Mouse (Mus musculus): ENCODE results near the gene Hibch.
A peak's percentile ranks its signal among the peaks of the same experiment; 100 is the strongest.
"Not testable (repeated sequence)": the region's sequence is repeated elsewhere in the genome, so short reads cannot be mapped to it uniquely, and the experiment has no call there.

Hibch gene

DNA sequence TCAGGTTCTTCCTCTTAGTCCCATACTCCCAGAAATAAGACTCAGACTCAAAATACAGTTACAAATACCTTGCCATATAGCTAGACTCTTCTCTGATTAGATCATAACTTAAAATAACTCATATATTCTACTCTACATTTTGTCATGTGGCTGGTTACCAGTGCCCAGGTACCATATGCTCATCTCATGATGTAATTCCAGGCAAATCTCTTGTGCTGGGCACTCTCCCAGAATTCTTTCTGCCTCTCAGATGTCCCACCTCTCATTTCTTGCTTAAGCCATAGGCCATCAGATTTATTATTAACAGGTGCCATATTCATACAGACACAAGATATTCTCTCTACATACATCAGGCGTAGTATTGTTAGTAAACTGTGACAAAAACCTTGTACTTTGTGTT, 23.1 kb downstream of the Hibch start:
- DNase-seq (ENCODE audit: low spot score in 2 of 2): no peak

- no peak for DNase-seq (ENCODE audit: low spot score in 2 of 2)
These were observed 39.5 kb downstream of the Hibch start for GRCm38 (mm10) chr1:52884208-52884607.

- no peak for DNase-seq (ENCODE audit: low spot score in 2 of 2)
These were observed 65.1 kb downstream of the Hibch start for GRCm38 (mm10) chr1:52909783-52910182.

GRCm38 (mm10) chr1:52916655-52917054, 71.9 kb downstream of the Hibch start:
- DNase-seq (ENCODE audit: low spot score in 2 of 2): no peak

DNA sequence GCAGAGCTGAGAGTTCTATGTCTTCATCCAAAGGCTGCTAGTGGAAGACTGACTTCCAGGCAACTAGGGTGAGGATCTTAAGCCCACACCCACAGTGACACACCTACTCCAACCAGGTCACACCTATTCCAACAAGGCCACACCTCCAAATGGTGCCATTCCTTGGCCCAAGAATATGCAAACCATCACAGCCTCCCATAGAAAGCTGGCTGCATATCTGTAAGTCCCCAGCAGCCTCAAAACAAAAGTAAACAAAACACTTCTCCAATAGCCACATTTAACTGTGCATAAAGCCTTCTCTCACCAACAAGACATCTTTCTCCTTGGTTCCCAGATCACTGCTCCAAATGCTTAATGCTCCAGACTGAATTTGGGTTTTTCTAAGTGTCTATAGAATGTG, 74.2 kb downstream of the Hibch start:
- not testable (repeated sequence) for DNase-seq (ENCODE audit: low spot score in 2 of 2)

DNA sequence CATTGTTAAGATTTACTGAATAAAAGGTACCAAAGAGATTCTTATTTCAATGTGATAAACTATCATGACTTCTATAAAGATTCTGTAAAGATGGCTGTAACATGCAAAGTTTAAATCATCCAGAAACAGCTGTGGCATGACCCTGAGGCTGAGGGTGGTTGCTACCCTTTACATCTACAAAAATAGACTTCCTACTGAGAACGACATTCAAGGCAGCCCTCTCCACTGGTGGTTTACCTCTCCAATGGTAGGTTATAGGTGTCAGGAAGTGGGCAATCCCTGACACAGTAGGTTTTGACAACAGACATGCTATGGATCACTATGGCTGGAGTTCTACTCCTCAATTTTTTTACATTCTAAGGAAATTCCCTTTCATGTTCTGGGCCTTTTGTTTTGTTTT, 79.8 kb downstream of the Hibch start:
- not testable (repeated sequence) for DNase-seq (ENCODE audit: low spot score in 2 of 2)

DNA sequence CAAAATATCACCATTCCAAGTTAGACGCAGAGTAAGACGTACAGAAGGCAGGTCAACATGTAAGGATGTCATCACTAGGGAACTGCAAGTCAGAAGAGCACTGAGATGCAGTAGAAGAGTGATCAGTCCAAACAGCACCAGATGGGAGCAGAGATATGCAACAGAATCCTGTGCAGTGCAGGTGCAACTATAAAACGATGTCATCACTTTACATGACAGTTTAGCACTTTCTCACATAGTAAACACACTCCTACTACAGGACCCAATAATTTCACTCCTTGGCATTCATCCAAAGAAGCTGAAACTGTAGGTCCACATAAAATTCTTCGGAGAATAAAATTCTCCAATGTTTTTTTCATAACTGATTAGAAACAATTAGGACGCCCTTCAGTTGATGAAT, 89.8 kb downstream of the Hibch start:
- no peak for DNase-seq (ENCODE audit: low spot score in 2 of 2)

DNA sequence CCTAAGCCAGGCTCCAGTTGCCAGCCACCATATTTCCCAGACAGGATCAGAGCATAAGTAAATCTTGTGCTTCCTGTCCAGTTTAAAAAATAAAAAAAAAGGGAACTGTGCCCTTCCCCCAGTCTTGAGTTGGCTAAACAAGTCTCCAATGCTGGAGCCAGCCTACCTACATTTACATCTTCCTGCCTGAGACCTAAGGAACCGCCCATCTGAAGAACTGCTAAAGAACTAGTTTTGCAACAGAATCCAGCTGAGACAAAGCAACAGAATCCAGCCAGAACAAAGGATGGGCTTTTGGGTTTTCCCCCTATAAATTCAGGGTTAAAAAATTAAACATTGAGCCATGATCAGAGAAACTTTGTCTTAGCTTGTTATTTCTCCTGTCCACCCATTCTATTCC, 94.3 kb downstream of the Hibch start:
- DNase-seq (ENCODE audit: low spot score in 2 of 2): no peak

DNA sequence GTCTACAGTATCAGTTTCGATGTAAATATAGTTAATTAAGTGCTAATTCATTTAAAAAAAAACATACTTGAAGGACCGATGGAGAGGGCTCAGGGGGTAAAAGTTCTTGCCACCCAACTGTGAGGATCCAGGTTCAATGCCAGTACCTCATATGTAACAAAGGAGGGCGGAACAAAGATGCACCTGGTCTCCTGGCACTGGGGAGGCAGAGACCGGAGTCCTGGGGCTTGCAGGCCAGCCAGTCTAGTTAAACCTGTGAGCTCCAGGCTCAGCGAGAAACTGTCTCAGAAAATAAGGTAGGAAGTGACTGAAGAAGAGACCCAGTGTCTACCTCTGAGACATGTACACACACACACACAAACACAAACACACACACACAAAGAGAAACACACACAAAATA, 103.2 kb downstream of the Hibch start:
- DNase-seq (ENCODE audit: low spot score in 2 of 2): no peak

DNA sequence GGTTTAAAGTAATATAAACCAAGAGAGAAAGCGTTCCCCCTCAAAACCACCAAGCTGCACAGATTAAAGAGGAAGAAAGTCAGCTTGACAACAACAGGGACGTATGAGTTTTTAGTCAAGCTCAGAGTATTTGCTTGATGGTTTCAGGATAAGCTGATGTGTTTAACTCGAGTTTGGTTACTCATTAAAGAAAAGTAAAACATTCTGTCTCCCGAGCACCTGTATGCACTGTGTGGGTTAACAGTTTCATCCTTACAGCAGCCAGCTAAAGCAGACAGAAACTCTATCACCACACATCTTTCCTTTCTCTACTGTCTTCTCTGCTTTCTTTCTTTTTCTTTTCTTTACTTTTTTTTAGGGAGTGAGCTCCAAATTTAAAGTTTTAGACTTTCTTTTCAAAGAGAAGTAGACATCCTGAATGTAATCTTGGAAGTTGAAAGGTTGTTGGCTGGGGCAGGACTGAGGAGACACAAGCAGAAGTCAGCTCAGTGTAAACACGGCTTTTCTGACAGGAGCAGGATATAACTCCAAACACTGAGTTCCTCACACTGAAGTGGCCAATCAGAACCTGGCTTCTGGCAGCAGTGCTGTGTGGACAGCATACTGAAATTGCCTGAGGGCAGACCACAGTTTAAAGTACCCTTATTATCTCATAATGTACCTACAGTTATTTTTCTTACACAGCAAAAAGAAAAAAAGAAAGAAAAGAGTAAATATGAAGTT, 106.6 kb downstream of the Hibch start:
- DNase-seq (ENCODE audit: low spot score in 2 of 2): peak in 1 of 2 experiments; percentile 16

DNA sequence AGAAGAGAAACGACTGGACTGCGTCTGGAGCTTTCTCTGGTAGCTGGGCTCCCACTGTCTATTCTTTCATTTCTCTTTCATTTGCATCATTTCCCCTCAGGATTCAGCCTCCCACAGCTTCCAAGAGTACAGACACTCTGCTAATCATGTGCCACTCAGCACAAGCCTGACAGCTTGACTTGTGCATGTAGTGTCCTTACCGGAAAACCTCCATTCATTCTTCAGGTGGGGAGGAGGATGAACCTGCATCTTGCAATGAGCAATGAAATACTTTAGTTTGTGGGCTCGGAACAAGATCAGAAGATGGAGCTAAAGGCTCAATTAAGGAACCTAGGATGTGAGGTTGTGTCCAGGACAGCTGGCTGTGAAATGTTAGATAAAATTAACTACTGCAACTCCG, 107.4 kb downstream of the Hibch start:
- peak in 1 of 2 experiments; percentile 43 for DNase-seq (ENCODE audit: low spot score in 2 of 2)

- DNase-seq (ENCODE audit: low spot score in 2 of 2): peak; percentile 24 to 26
These were observed 108.0 kb downstream of the Hibch start for GRCm38 (mm10) chr1:52952551-52953397.

GRCm38 (mm10) chr1:52953548-52953947, 108.8 kb downstream of the Hibch start:
- DNase-seq (ENCODE audit: low spot score in 2 of 2): no peak

GRCm38 (mm10) chr1:52954456-52954855, 109.7 kb downstream of the Hibch start:
- no peak for DNase-seq (ENCODE audit: low spot score in 2 of 2)

DNA sequence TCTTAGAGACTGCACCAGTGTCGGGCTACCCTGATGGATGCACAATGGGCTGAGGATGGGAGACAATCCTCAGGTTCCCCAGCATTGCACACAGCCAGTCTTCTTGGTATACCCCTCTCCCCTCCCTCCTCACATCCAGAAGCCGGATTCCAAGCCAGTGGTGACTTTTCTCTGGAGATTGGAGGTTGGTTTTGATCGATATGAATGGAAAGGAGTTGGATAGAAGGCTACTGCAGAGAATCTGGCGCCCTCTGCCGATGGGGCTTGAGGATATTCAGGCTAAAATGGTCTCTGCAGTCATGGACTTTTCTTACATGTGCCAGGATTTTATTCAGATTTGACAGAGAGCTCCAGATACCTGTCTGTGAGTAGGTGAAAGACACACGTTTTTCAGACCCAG, 110.4 kb downstream of the Hibch start:
- DNase-seq (ENCODE audit: low spot score in 2 of 2): peak; percentile 49 to 69

DNA sequence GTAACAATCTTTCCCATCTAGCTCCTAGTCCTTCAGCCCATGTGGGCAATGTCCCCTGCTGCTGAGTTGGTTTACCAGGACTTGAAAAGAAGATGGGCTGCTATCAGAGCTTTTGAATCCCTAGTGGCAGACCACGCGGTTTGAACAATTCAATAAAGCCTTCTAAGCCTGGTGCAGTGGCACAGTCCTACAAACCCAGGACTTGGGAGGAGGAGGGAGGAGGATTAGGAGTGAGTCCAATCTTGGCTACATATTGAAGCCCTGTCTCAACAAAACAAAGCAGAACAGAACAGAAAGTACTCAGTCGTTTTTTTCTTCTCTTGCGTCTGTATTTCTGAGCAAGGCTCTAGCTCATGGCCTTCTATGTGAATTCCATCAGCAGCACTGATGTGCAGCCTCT, 112.0 kb downstream of the Hibch start:
- no peak for DNase-seq (ENCODE audit: low spot score in 2 of 2)

DNA sequence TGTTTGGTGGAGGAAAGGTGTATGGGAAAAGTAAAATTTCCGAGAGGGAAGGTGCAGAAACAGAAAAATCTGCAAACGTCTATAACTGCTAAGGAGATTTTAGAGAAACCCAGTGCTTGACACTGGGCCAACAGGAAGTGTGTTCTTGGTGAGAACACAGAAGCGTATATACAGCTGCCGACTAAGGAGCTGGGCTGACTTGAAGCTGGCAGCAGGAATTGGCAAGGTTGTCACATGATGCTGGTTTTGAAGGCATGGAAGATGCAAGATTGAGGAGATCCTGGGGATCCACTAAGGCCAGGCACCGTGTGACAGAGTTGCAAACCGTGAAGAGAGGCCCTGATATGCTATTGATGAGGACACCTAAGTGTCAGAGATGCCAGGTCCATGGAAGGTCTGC, 115.5 kb downstream of the Hibch start:
- no peak for DNase-seq (ENCODE audit: low spot score in 2 of 2)

DNA sequence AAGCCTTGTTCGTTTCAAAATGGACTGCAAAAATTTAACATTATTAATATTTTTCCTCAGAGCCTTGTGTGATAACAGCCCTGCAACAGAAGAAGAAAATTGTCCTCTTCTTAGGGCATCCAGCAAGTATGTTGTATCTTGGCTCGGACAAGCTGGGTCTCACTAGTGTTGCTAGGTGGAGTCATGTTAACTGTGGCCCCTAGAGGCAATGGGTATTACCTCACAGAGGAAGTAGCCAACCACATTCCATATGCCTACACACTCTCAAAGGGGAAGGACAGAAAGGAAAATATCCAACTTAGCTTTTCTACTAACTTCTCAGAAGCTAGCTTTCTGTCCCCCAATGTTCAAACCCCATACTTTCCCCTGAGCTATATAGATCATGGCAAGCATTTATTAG, 118.4 kb downstream of the Hibch start:
- no peak for DNase-seq (ENCODE audit: low spot score in 2 of 2)

DNA sequence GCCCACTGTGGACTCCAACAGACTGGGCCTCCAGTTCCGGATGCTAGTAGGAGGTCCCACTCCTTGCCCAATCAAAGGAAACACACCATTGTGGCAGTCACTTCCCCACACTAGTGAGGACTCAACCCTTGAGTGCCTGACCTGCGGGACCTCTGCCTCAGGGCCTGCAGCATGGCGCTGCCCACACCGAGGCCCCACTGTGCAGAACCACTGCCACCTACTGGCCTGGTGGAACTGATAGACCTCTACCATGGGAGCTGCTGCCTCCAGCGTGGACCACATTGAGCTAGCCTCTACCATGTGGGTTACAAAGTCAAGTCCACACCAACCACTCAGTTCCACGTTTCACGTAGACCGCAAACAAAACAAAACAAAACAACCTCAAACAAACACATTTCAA, 119.9 kb downstream of the Hibch start:
- DNase-seq (ENCODE audit: low spot score in 2 of 2): no peak

Measured in frontal cortex, postnatal 36 days (tissue).